Mouse (Mus musculus): Measurements from ENCODE around the gene Imp4. TPM values are rescaled to one million over a fixed set of nuclear protein-coding genes. Genes with fewer than 3 reads are reported as not detected.
"Not testable (repeated sequence)": the region's sequence is repeated elsewhere in the genome, so short reads cannot be mapped to it uniquely, and the experiment has no call there.

The Imp4 gene
- polyA plus RNA-seq, 1 experiment from 2014 or later = 59.8 TPM

DNA sequence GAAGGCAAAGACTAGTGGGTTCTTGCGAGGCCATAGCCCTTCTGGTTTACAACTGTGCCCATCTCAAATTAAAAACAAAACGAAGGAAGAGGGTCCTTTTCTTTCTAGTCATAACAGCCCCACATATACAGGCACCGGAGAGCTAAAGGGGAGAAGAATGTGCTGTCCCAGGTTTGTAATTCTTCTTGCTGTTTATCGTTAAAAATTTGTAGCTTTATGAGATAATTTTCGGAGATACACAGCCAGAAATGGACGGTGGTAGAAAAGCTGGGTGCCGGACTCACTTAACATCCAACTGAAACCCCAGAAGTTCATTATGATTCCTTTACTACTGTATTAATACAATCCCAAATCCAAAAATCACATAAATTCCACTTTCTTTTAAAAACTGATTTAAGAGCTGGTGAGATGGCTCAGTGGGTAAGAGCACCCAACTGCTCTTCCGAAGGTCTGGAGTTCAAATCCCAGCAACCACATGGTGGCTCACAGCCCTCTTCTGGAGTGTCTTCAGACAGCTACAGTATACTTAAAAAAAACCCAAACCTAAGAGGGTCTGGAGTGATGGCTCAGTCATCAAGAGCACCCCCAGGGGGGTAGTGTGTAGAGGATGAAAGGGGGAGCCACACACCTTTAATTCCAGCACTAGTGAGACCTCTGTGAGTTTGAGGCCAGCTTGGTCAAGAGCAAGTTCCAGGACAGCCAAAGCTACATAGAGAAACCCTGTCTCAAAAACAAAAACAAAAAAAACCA, 4.1 kb upstream of the Imp4 start:
- H3K9ac ChIP-seq = peak overlapping the region; percentile 78
- H3K9me3 ChIP-seq = peaks cover 13% of the 10 kb centered on the region
- H3K4me3 ChIP-seq = peak overlapping the region; percentile 63
- no peak for ATAC-seq (ENCODE audit: low FRiP score)
- H3K36me3 ChIP-seq = peaks cover 15% of the 10 kb centered on the region
- H3K27ac ChIP-seq = peak overlapping the region; percentile 93
- no peaks in the 10 kb centered on the region for H3K27me3 ChIP-seq
- H3K4me2 ChIP-seq = peak overlapping the region; percentile 67
- WGBS = 36% methylated on average over 8 of the region's 8 CpGs
- H3K4me1 ChIP-seq (replicated peaks) = peaks cover 33% of the 10 kb centered on the region

- Histone ChIP-seq H3K9ac (no peak overlapping the region), H3K4me3 (no peak overlapping the region), H3K27ac (no peak overlapping the region), H3K9me3 (0 out of 2 replicates have a peak, but pooled peaks cover 6% of the 10 kb centered on the region), H3K36me3 (peaks cover 7% of the 10 kb centered on the region), H3K4me2 (no peak overlapping the region), H3K27me3 (no peaks in the 10 kb centered on the region), H3K4me1 (replicated peaks) (peaks cover 38% of the 10 kb centered on the region)
- ATAC-seq (ENCODE audit: low FRiP score) = no peak
- 87% methylated on average over 3 of the region's 3 CpGs for WGBS
Measured at GRCm38 (mm10) chr1:34436374-34436773, 3.3 kb upstream of the Imp4 start.

GRCm38 (mm10) chr1:34437366-34437765, 2.3 kb upstream of the Imp4 start:
- H3K27me3 ChIP-seq; ATAC-seq (ENCODE audit: low FRiP score); H3K36me3 ChIP-seq; H3K9me3 ChIP-seq; H3K27ac ChIP-seq; H3K9ac ChIP-seq; H3K4me2 ChIP-seq; H3K4me3 ChIP-seq: not testable (repeated sequence)
- WGBS = 95% methylated on average over 8 of the region's 8 CpGs
- peaks cover 39% of the 10 kb centered on the region for H3K4me1 ChIP-seq (replicated peaks)

- no peak for ATAC-seq (ENCODE audit: low FRiP score)
- WGBS = 43% methylated on average over 15 of the region's 20 CpGs
- no peaks in the 10 kb centered on the region for H3K27me3 ChIP-seq
Measured at GRCm38 (mm10) chr1:34438381-34439051, 1.1 kb upstream of the Imp4 start.

DNA sequence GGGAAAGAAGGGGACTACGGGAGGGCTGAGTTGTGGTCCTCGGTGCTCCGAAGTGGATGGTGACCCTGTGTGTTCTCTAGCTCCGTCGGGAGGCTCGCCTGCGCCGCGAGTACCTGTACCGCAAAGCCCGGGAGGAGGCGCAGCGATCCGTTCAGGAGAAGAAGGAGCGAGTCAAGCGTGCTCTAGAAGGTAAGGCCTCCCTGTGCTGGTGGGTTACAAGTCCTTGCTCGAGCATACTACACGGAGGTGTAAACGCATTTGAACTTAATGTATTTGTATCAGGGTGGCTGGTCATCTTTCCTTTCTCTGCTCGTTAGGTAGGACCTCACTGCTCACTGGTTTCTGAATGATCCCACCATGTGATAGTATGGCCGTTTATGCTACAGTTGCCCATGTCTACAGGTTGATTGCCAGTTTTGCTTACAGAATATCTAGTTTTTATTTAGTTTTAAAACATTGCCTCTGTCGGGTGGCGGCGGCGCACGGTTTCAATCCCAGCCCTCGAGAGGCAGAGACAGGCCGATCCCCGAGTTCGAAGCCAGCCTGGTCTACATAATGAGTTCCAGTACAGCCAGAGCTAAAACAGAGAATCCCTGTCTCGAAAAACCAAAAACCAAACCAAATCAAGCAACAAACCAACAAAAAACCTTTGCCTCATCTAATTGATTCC, 445 bp downstream of the Imp4 start:
- WGBS = 6% methylated on average over 31 of the region's 31 CpGs
- Histone ChIP-seq H3K36me3 (peaks cover 36% of the 10 kb centered on the region), H3K9ac (peak overlapping the region; percentile 73), H3K4me2 (peak overlapping the region; percentile 77), H3K4me1 (replicated peaks) (peaks cover 21% of the 10 kb centered on the region), H3K27ac (peak overlapping the region; percentile 74), H3K4me3 (peak overlapping the region; percentile 67), H3K27me3 (no peaks in the 10 kb centered on the region), H3K9me3 (no peaks in the 10 kb centered on the region)
- ATAC-seq (ENCODE audit: low FRiP score) = peak; percentile 41

More at GRCm38 (mm10) chr1:34438381-34439051, 1.1 kb upstream of the Imp4 start:
- H3K4me1 ChIP-seq (replicated peaks) = peaks cover 29% of the 10 kb centered on the region
- H3K36me3 ChIP-seq = peaks cover 20% of the 10 kb centered on the region
- H3K4me2 ChIP-seq = peak overlapping the region; percentile 71
- peak overlapping the region; percentile 67 for H3K4me3 ChIP-seq
- peak overlapping the region; percentile 68 for H3K9ac ChIP-seq
- H3K27ac ChIP-seq = no peak overlapping the region
- H3K9me3 ChIP-seq = no peaks in the 10 kb centered on the region

DNA sequence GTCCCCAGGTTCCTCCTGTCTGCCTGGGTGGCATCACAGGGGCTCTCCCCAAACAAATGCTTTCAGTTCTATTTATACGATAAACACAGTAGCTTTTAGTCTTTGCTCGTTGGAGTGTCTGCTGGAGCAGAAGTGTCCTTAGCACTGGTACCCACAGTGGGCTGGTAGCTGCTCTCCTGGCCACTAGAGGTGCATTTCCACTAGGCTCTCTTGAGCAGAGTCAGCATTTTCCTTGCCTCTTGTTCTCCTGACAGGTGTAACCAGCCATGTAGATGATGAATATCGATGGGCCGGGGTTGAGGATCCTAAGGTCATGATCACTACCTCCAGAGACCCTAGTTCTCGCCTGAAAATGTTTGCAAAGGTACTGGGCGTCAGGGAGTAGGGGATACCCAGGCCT, 3.5 kb downstream of the Imp4 start:
- 98% methylated on average over 6 of the region's 6 CpGs for WGBS
- no peak overlapping the region for H3K4me2 ChIP-seq
- H3K4me1 ChIP-seq (replicated peaks) = peaks cover 20% of the 10 kb centered on the region
- no peak for ATAC-seq (ENCODE audit: low FRiP score)
- no peak overlapping the region for H3K9ac ChIP-seq
- peaks cover 54% of the 10 kb centered on the region for H3K36me3 ChIP-seq
- H3K4me3 ChIP-seq = no peak overlapping the region
- H3K27me3 ChIP-seq = no peaks in the 10 kb centered on the region
- no peak overlapping the region for H3K27ac ChIP-seq
- no peaks in the 10 kb centered on the region for H3K9me3 ChIP-seq

GRCm38 (mm10) chr1:34458431-34458830, 18.8 kb downstream of the Imp4 start:
- Histone ChIP-seq H3K4me1 (replicated peaks) (peaks cover 11% of the 10 kb centered on the region), H3K27me3 (peaks cover 57% of the 10 kb centered on the region), H3K9me3 (no peaks in the 10 kb centered on the region), H3K36me3 (no peaks in the 10 kb centered on the region), H3K9ac (no peak overlapping the region), H3K27ac (no peak overlapping the region), H3K4me3 (no peak overlapping the region), H3K4me2 (no peak overlapping the region)
- no peak for ATAC-seq (ENCODE audit: low FRiP score)
- 26% methylated on average over 8 of the region's 8 CpGs for WGBS

- Histone ChIP-seq H3K27me3 (peaks cover 57% of the 10 kb centered on the region), H3K36me3 (no peaks in the 10 kb centered on the region), H3K9me3 (no peaks in the 10 kb centered on the region), H3K4me3 (peak within 1 kb of the TSS; percentile 51), H3K4me1 (replicated peaks) (peaks cover 11% of the 10 kb centered on the region), H3K4me2 (peak within 1 kb of the TSS; percentile 92), H3K9ac (peak within 1 kb of the TSS; percentile 69), H3K27ac (no peak within 1 kb of the TSS)
- peak; percentile 94 for ATAC-seq (ENCODE audit: low FRiP score)
- WGBS = under 1% methylated on average over 48 of the region's 48 CpGs
Measured at GRCm38 (mm10) chr1:34459284-34460060, 19.8 kb downstream of the Imp4 start, which contains the start of gene Ptpn18. TSS of gene Ptpn18 (plus strand) at chr1:34459762.

GRCm38 (mm10) chr1:34460061-34460441, 20.4 kb downstream of the Imp4 start:
- Histone ChIP-seq H3K36me3 (no peaks in the 10 kb centered on the region), H3K4me3 (peak overlapping the region; percentile 51), H3K9me3 (no peaks in the 10 kb centered on the region), H3K27me3 (peaks cover 57% of the 10 kb centered on the region), H3K4me1 (replicated peaks) (peaks cover 11% of the 10 kb centered on the region), H3K27ac (no peak overlapping the region), H3K4me2 (peak overlapping the region; percentile 92), H3K9ac (peak overlapping the region; percentile 69)
- WGBS = 3% methylated on average over 15 of the region's 15 CpGs
- no peak; the same call in 1 of the 2 replicates for ATAC-seq (ENCODE audit: low FRiP score)

DNA sequence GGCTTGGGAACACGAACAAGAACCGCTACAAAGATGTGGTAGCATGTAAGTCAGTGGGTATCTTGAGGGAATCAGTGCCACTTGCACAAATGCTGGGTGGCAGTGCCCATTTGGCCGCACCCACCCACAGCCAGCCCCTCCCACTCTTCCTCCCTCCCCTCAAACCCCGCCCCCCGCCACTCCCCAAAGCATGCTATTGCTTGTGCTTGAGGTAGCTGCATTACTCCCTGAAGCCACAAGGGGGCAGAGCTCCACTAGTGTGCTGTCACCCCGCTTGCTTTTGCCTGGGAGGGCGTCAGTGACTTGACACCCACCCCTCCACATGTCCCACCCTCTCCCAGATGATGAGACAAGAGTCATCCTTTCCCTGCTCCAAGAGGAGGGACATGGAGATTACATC, 23.1 kb downstream of the Imp4 start:
- no peak overlapping the region for H3K4me3 ChIP-seq
- H3K27me3 ChIP-seq = peaks cover 40% of the 10 kb centered on the region
- H3K9me3 ChIP-seq = no peaks in the 10 kb centered on the region
- H3K4me2 ChIP-seq = no peak overlapping the region
- WGBS = 17% methylated on average over 7 of the region's 7 CpGs
- no peaks in the 10 kb centered on the region for H3K36me3 ChIP-seq
- no peak for ATAC-seq (ENCODE audit: low FRiP score)
- H3K9ac ChIP-seq = no peak overlapping the region
- no peak overlapping the region for H3K27ac ChIP-seq
- peaks cover 11% of the 10 kb centered on the region for H3K4me1 ChIP-seq (replicated peaks)

DNA sequence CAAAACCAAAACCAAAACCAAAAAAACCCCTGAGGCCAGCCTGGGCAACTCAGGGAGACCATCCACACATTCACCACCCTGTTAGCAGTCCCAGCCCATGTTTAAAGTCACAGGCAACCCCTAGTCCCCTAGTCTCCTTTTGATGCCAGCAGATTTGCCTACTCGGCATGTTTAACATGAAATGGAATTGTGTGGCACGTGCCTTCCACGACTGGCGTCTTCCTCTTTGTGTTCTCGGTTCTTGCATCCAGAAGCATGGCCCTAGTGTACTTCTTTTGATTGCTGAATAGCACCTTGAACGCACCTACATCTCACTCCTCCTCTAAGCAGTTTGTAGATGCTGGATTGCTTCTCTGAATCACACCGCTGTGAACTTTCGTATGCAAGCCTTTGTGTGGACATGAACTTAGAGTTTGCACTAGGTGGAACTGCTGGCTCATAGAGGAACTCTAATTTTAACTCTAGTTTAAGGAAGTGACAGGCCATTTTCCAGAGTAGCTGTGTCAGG, 24.7 kb downstream of the Imp4 start:
- H3K27ac ChIP-seq = no peak overlapping the region
- H3K9me3 ChIP-seq = no peaks in the 10 kb centered on the region
- H3K27me3 ChIP-seq = peaks cover 24% of the 10 kb centered on the region
- H3K4me1 ChIP-seq (replicated peaks) = peaks cover 6% of the 10 kb centered on the region
- H3K4me3 ChIP-seq = no peak overlapping the region
- no peak overlapping the region for H3K4me2 ChIP-seq
- no peaks in the 10 kb centered on the region for H3K36me3 ChIP-seq
- ATAC-seq (ENCODE audit: low FRiP score) = no peak
- WGBS = 86% methylated on average over 8 of the region's 8 CpGs
- H3K9ac ChIP-seq = no peak overlapping the region
